In genomic region chr13:112330257-112330656, GRCm38 (mm10) we compare ENCODE assay signal across 24 mouse cellular contexts. TPM values are rescaled to one million over a fixed set of nuclear protein-coding genes. Genes with fewer than 3 reads are reported as not detected.
DNase-seq lines count a peak whose midpoint lies in the region; ATAC-seq and TF ChIP-seq lines count a peak whose summit lies in the region.
"Had no signal": no experiment of that assay in that cellular context is flagged by ENCODE, and none has a peak within 500 bp of the region (broad histone marks: within the 10 kb centered on the region; RNA-seq: fewer than 3 reads in every experiment).

No protein-coding gene starts in this region.

- H3K9ac ChIP-seq in kidney, embryonic 16.5 days (replicated peaks; ENCODE audit: low read length) = no peak overlapping the region
- no peak overlapping the region for H3K9ac ChIP-seq in limb, embryonic 13.5 days
- H3K9ac ChIP-seq: forebrain, embryonic 15.5 days; heart, embryonic 13.5 days; intestine, embryonic 15.5 days; kidney, embryonic 15.5 days; liver, embryonic 14.5 days had no signal

- TF ChIP-seq CTCF in gastrocnemius, adult 2 months (IDR thresholded peaks at IDR 0.05) = no peak

- H3K4me3 ChIP-seq in gastrocnemius, adult 2 months = no peak overlapping the region
- no peak overlapping the region for H3K4me3 ChIP-seq in kidney, embryonic 16.5 days (ENCODE audit: low read length)
- no peak overlapping the region for H3K4me3 ChIP-seq in limb, embryonic 13.5 days
- H3K4me3 ChIP-seq: erythroblast, embryonic 14.5 days; forebrain, embryonic 15.5 days; heart, embryonic 13.5 days; intestine, embryonic 15.5 days; kidney, embryonic 15.5 days had no signal

- ATAC-seq in kidney, embryonic 16.5 days (ENCODE audit: low FRiP score, low TSS enrichment) = no peak
- no peak for ATAC-seq in limb, embryonic 13.5 days (ENCODE audit: low FRiP score, low read depth)
- ATAC-seq: activated CD4-positive, CD25-positive, alpha-beta regulatory T cell, adult 4 months; CD4-positive, CD25-positive, alpha-beta regulatory T cell, adult 4 months; lung, postnatal 0 days had no signal

- H3K27ac ChIP-seq in gastrocnemius, adult 2 months = peak overlapping the region; percentile 68; the same call in 1 of the 2 replicates
- H3K27ac ChIP-seq in kidney, embryonic 16.5 days (ENCODE audit: low read length) = peak overlapping the region; percentile 41; the same call in 1 of the 2 replicates
- H3K27ac ChIP-seq in limb, embryonic 13.5 days = peak overlapping the region; percentile 89; the same call in 1 of the 2 replicates
- H3K27ac ChIP-seq: liver, embryonic 14.5 days had no signal

- H3K36me3 ChIP-seq in kidney, embryonic 16.5 days (ENCODE audit: insufficient read depth, low read length) = no peaks in the 10 kb centered on the region
- no peaks in the 10 kb centered on the region for H3K36me3 ChIP-seq in limb, embryonic 13.5 days
- H3K36me3 ChIP-seq: forebrain, embryonic 15.5 days; heart, embryonic 13.5 days; intestine, embryonic 15.5 days; kidney, embryonic 15.5 days had no signal

- no peaks in the 10 kb centered on the region for H3K27me3 ChIP-seq in kidney, embryonic 16.5 days (ENCODE audit: insufficient read depth, low read length)
- H3K27me3 ChIP-seq in limb, embryonic 13.5 days = no peaks in the 10 kb centered on the region
- H3K27me3 ChIP-seq: forebrain, embryonic 15.5 days; heart, embryonic 13.5 days; intestine, embryonic 15.5 days; kidney, embryonic 15.5 days had no signal

- WGBS in kidney, embryonic 16.5 days = 81% methylated on average over 6 of the region's 6 CpGs
- 63% methylated on average over 6 of the region's 6 CpGs for WGBS in limb, embryonic 13.5 days

- peaks cover 16% of the 10 kb centered on the region for H3K4me1 ChIP-seq in kidney, embryonic 16.5 days (ENCODE audit: insufficient read depth, low read length)
- peaks cover 55% of the 10 kb centered on the region for H3K4me1 ChIP-seq in limb, embryonic 13.5 days

- no peaks in the 10 kb centered on the region for H3K9me3 ChIP-seq in kidney, embryonic 16.5 days (ENCODE audit: low read length)
- H3K9me3 ChIP-seq in limb, embryonic 13.5 days = no peaks in the 10 kb centered on the region
- H3K9me3 ChIP-seq: forebrain, embryonic 15.5 days; heart, embryonic 13.5 days; intestine, embryonic 15.5 days; kidney, embryonic 15.5 days had no signal

- no peak for DNase-seq in gastrocnemius, adult 2 months
- DNase-seq in gastrocnemius, postnatal 10 days = no peak
- DNase-seq in kidney, postnatal 4 days = no peak
- DNase-seq in adipocyte (ENCODE audit: low spot score) = peak; percentile 22
- DNase-seq in frontal cortex, adult 2 months (ENCODE audit: extremely low spot score in 1 of 2, low spot score in 1 of 2) = no peak
- DNase-seq in kidney, postnatal 14 days = no peak
- DNase-seq: adrenal gland, postnatal 14 days; cerebellum, adult 11-12 months; cerebellum, postnatal 14 days; heart, postnatal 36 days; left cerebral cortex, postnatal 4 days; right cerebral cortex, adult 18-20 months; thymus, postnatal 14 days had no signal

- H3K4me2 ChIP-seq in kidney, embryonic 16.5 days (replicated peaks; ENCODE audit: low read depth, low read length) = no peak overlapping the region
- no peak overlapping the region for H3K4me2 ChIP-seq in limb, embryonic 13.5 days (replicated peaks)
- H3K4me2 ChIP-seq: forebrain, embryonic 15.5 days; heart, embryonic 13.5 days; kidney, embryonic 15.5 days had no signal

- intact Hi-C loops in gastrocnemius, adult 2 months (cut with DNase I) = no loop called here

RNA-seq across cellular contexts. Expression of gene Ankrd55, which starts 42.0 kb away (rescaled TPM):
- total RNA-seq in gastrocnemius, adult 2 months (2021) = not detected
- not detected for total RNA-seq in gastrocnemius, postnatal 10 days (2021)
- 0.27 and 0.30 TPM in 2 replicates for polyA plus RNA-seq in kidney, embryonic 16.5 days (2015; fragmentation: Nextera tagmentation; extraction: Ambion mirVana)
- polyA plus RNA-seq in limb, embryonic 13.5 days (2015; fragmentation: Nextera tagmentation; extraction: Ambion mirVana) = 1.8 TPM in 2 replicates
- polyA plus RNA-seq in frontal cortex, adult 2 months (2012; rRNA removed) = 3.8 and 4.5 TPM in 2 replicates
- polyA plus RNA-seq: erythroblast, embryonic 14.5 days had no signal
